10 mouse cellular contexts compared by ENCODE assay signal in genomic region chr16:45832061-45832746, GRCm38 (mm10).
DNase-seq lines count a peak whose midpoint lies in the region; ATAC-seq and TF ChIP-seq lines count a peak whose summit lies in the region.
"Had no signal": no experiment of that assay in that cellular context is flagged by ENCODE, and none has a peak within 500 bp of the region (broad histone marks: within the 10 kb centered on the region; RNA-seq: fewer than 3 reads in every experiment).

No protein-coding gene starts in this region.

- TF ChIP-seq CTCF in ES-Bruce4 (IDR thresholded peaks at IDR 0.05; ENCODE audit: low read depth, low read length), result peak; percentile 24

- no peak for DNase-seq in heart, embryonic 10.5 days (ENCODE audit: low spot score)
- DNase-seq in heart, adult 9 months (ENCODE audit: low spot score in 2 of 2), result no peak
- peak; percentile 58 for DNase-seq in limb, embryonic 14.5 days (ENCODE audit: low spot score)
- DNase-seq in left cerebral cortex, postnatal 14 days (ENCODE audit: low spot score in 2 of 2), result no peak
- no peak for DNase-seq in adrenal gland, postnatal 25 days
- no peak for DNase-seq in hindbrain, embryonic 10.5 days (ENCODE audit: low spot score)

- WGBS in heart, embryonic 10.5 days, result 44% methylated on average over 8 of the region's 8 CpGs
- WGBS in heart, embryonic 14.5 days, result 42% methylated on average over 8 of the region's 8 CpGs
- WGBS in limb, embryonic 14.5 days, result 57% methylated on average over 8 of the region's 8 CpGs
- 78% methylated on average over 8 of the region's 8 CpGs for WGBS in hindbrain, embryonic 10.5 days

- no peak for TF ChIP-seq EP300 in ES-Bruce4 (IDR thresholded peaks at IDR 0.05; ENCODE audit: insufficient read depth, low read depth, low read length)

- H3K9ac ChIP-seq in ES-Bruce4 (ENCODE audit: low read depth, poor library complexity, severe bottlenecking), result no peak overlapping the region
- peak overlapping the region; percentile 11; the same call in 1 of the 2 replicates for H3K9ac ChIP-seq in heart, embryonic 14.5 days (ENCODE audit: low read length)
- H3K9ac ChIP-seq in limb, embryonic 14.5 days (ENCODE audit: low read depth, low read length, severe bottlenecking), result no peak overlapping the region
- H3K9ac ChIP-seq: forebrain, embryonic 12.5 days had no signal

- ATAC-seq in heart, embryonic 14.5 days (ENCODE audit: insufficient number of reproducible peaks, insufficient read depth, low FRiP score, low read depth), result peak; percentile 69; the same call in 1 of the 2 replicates
- ATAC-seq in limb, embryonic 14.5 days (ENCODE audit: low FRiP score, low read depth), result no peak
- ATAC-seq: hindbrain, embryonic 16.5 days had no signal

- peaks cover 39% of the 10 kb centered on the region for H3K4me1 ChIP-seq in heart, embryonic 10.5 days
- no peaks in the 10 kb centered on the region for H3K4me1 ChIP-seq in ES-Bruce4 (ENCODE audit: control insufficient read depth, insufficient read depth, low read length)
- H3K4me1 ChIP-seq in heart, embryonic 14.5 days (ENCODE audit: control insufficient read depth in 2 of 2, insufficient read depth in 2 of 2, low read length in 2 of 2), result peaks cover 11 to 57% of the 10 kb centered on the region in 2 experiments
- peaks cover 47% of the 10 kb centered on the region for H3K4me1 ChIP-seq in limb, embryonic 14.5 days (ENCODE audit: control insufficient read depth, insufficient read depth, low read length)
- H3K4me1 ChIP-seq in hindbrain, embryonic 10.5 days (replicated peaks), result peaks cover 22% of the 10 kb centered on the region

- peaks cover 9% of the 10 kb centered on the region; the same call in 1 of the 2 replicates for H3K36me3 ChIP-seq in heart, embryonic 10.5 days
- H3K36me3 ChIP-seq in ES-Bruce4 (ENCODE audit: control insufficient read depth, insufficient read depth, low read length, poor library complexity, severe bottlenecking), result no peaks in the 10 kb centered on the region
- 0 out of 2 replicates have a peak, but pooled peaks cover 7% of the 10 kb centered on the region for H3K36me3 ChIP-seq in heart, embryonic 14.5 days (ENCODE audit: control insufficient read depth, insufficient read depth, low read length)
- H3K36me3 ChIP-seq in limb, embryonic 14.5 days (ENCODE audit: control insufficient read depth, insufficient read depth, low read length), result no peaks in the 10 kb centered on the region
- H3K36me3 ChIP-seq in hindbrain, embryonic 10.5 days, result 0 out of 2 replicates have a peak, but pooled peaks cover 7% of the 10 kb centered on the region
- H3K36me3 ChIP-seq: forebrain, embryonic 12.5 days had no signal

- H3K27me3 ChIP-seq in heart, embryonic 10.5 days (ENCODE audit: insufficient read depth, poor library complexity, severe bottlenecking), result no peaks in the 10 kb centered on the region
- no peaks in the 10 kb centered on the region; the same call in 1 of the 2 replicates for H3K27me3 ChIP-seq in ES-Bruce4 (ENCODE audit: control insufficient read depth, insufficient read depth, low read length, poor library complexity, severe bottlenecking)
- no peaks in the 10 kb centered on the region for H3K27me3 ChIP-seq in heart, embryonic 14.5 days (ENCODE audit: control insufficient read depth, insufficient read depth, low read length)
- H3K27me3 ChIP-seq in limb, embryonic 14.5 days (ENCODE audit: control insufficient read depth, insufficient read depth, low read length), result no peaks in the 10 kb centered on the region
- no peaks in the 10 kb centered on the region for H3K27me3 ChIP-seq in hindbrain, embryonic 10.5 days (ENCODE audit: insufficient read depth, poor library complexity, severe bottlenecking)
- H3K27me3 ChIP-seq: forebrain, embryonic 12.5 days had no signal

- peak overlapping the region; percentile 69 for H3K27ac ChIP-seq in heart, embryonic 10.5 days
- H3K27ac ChIP-seq in ES-Bruce4 (ENCODE audit: insufficient read depth, low read length), result no peak overlapping the region
- peak overlapping the region; percentile 86 to 90 for H3K27ac ChIP-seq in heart, embryonic 14.5 days (replicated peaks in 1 of 2; ENCODE audit: control insufficient read depth in 1 of 2, insufficient read depth in 1 of 2, low read depth in 2 of 2, low read length in 2 of 2)
- 0 out of 2 replicates have a peak overlapping the region, but pooled peaks have one; percentile 14 for H3K27ac ChIP-seq in limb, embryonic 14.5 days (replicated peaks; ENCODE audit: low read depth, low read length)
- no peak overlapping the region for H3K27ac ChIP-seq in hindbrain, embryonic 10.5 days
- H3K27ac ChIP-seq: forebrain, embryonic 12.5 days had no signal

- TF ChIP-seq POLR2A in ES-Bruce4 (IDR thresholded peaks at IDR 0.05; ENCODE audit: insufficient read depth, low read length), result no peak
- no peak for TF ChIP-seq POLR2A in limb, embryonic 14.5 days (IDR thresholded peaks at IDR 0.05; ENCODE audit: borderline replicate concordance, extremely low read depth, insufficient read depth, insufficient read length)

- H3K9me3 ChIP-seq in heart, embryonic 10.5 days, result no peaks in the 10 kb centered on the region
- no peaks in the 10 kb centered on the region for H3K9me3 ChIP-seq in ES-Bruce4 (replicated peaks; ENCODE audit: control insufficient read depth, insufficient read depth, low read length, poor library complexity, severe bottlenecking)
- peaks cover 5% of the 10 kb centered on the region; the same call in 1 of the 2 replicates for H3K9me3 ChIP-seq in heart, embryonic 14.5 days (ENCODE audit: control insufficient read depth, low read length)
- H3K9me3 ChIP-seq in limb, embryonic 14.5 days (ENCODE audit: control insufficient read depth, low read length), result no peaks in the 10 kb centered on the region
- H3K9me3 ChIP-seq in hindbrain, embryonic 10.5 days, result 0 out of 2 replicates have a peak, but pooled peaks cover 5% of the 10 kb centered on the region
- H3K9me3 ChIP-seq: forebrain, embryonic 12.5 days had no signal

- intact Hi-C loops in left cerebral cortex, postnatal 14 days (cut with DNase I), result no loop called here

- H3K4me3 ChIP-seq in heart, embryonic 10.5 days, result no peak overlapping the region
- H3K4me3 ChIP-seq in ES-Bruce4 (ENCODE audit: low read depth, low read length), result no peak overlapping the region
- H3K4me3 ChIP-seq in heart, embryonic 14.5 days (ENCODE audit: control insufficient read depth in 1 of 2, insufficient read depth in 1 of 2, low read depth in 1 of 2, low read length in 2 of 2), result no peak overlapping the region
- H3K4me3 ChIP-seq in limb, embryonic 14.5 days (replicated peaks; ENCODE audit: low read length), result no peak overlapping the region
- H3K4me3 ChIP-seq in hindbrain, embryonic 10.5 days, result no peak overlapping the region
- H3K4me3 ChIP-seq: forebrain, embryonic 12.5 days had no signal

- H3K4me2 ChIP-seq in heart, embryonic 14.5 days (ENCODE audit: low read length), result peak overlapping the region; percentile 29
- no peak overlapping the region for H3K4me2 ChIP-seq in limb, embryonic 14.5 days (replicated peaks; ENCODE audit: low read depth, low read length, severe bottlenecking)
- H3K4me2 ChIP-seq: forebrain, embryonic 12.5 days had no signal

Comparison
In these comparisons a context has a peak if more than half of its experiments do, and no peak if none do; other contexts are left out.
1. H3K27ac ChIP-seq: peak in heart, embryonic 10.5 days (single experiment), heart, embryonic 14.5 days (2 of 2) and limb, embryonic 14.5 days (single experiment); none in ES-Bruce4 (single experiment) and hindbrain, embryonic 10.5 days (single experiment).